Mouse (Mus musculus) liver, adult 2 months (tissue): ENCODE data around the gene Fam78a.

Source experiments
- CTCF ChIP-seq: fragments of 200-500 bp; IDR thresholded peaks from 2 replicates; pipeline ENCODE4 v1.5.1; 2011; ENCODE audit warnings: low read depth, low read length, control low read depth
- POLR2A ChIP-seq: fragments of 200-500 bp; IDR thresholded peaks from 2 replicates; pipeline ENCODE4 v1.6.1; 2011; ENCODE audit warnings: low read length, control low read depth; ENCODE audit not compliant: insufficient read depth; ENCODE audit errors: extremely low read depth

GRCm38 (mm10) chr2:32051791-32052190 lies 32.9 kb downstream of the Fam78a start:
- TF ChIP-seq CTCF (no peak), POLR2A (no peak)
